Mouse (Mus musculus) embryo, embryonic 11 days (tissue): ENCODE measurements around the gene Crtc3.

ENCODE experiments used
- DNase-seq: peaks from one replicate; pipeline ENCODE4 v3.0.0-alpha.2; 2015

Gene Crtc3

GRCm38 (mm10) chr7:80589054-80589746 lies 99.5 kb downstream of the Crtc3 start:
- no peak for DNase-seq

- DNase-seq, result peak; percentile 44
Measured at GRCm38 (mm10) chr7:80587684-80588083, 101.0 kb downstream of the Crtc3 start.

GRCm38 (mm10) chr7:80586681-80587660 lies 101.7 kb downstream of the Crtc3 start:
- DNase-seq, result peak; percentile 57

- no peak for DNase-seq
Measured at GRCm38 (mm10) chr7:80586161-80586560, 102.5 kb downstream of the Crtc3 start.

- no peak for DNase-seq
Measured at GRCm38 (mm10) chr7:80585380-80585779, 103.3 kb downstream of the Crtc3 start.

- peak; percentile 74 for DNase-seq
Measured at GRCm38 (mm10) chr7:80583981-80584380, 104.7 kb downstream of the Crtc3 start.

GRCm38 (mm10) chr7:80582821-80583451 lies 105.7 kb downstream of the Crtc3 start:
- peak; percentile 24 for DNase-seq

GRCm38 (mm10) chr7:80580368-80580767 lies 108.3 kb downstream of the Crtc3 start:
- peak; percentile 29 for DNase-seq

- DNase-seq, result no peak
Measured at GRCm38 (mm10) chr7:80577417-80577980, 111.2 kb downstream of the Crtc3 start.

GRCm38 (mm10) chr7:80576626-80577025 lies 112.1 kb downstream of the Crtc3 start:
- no peak for DNase-seq

- DNase-seq, result no peak
Measured at GRCm38 (mm10) chr7:80575750-80576149, 112.9 kb downstream of the Crtc3 start.

- no peak for DNase-seq
Measured at GRCm38 (mm10) chr7:80573076-80573475, 115.6 kb downstream of the Crtc3 start.

GRCm38 (mm10) chr7:80567982-80568381 lies 120.7 kb downstream of the Crtc3 start:
- DNase-seq, result no peak

GRCm38 (mm10) chr7:80561931-80562330 lies 126.7 kb downstream of the Crtc3 start:
- DNase-seq, result no peak

GRCm38 (mm10) chr7:80561271-80561670 lies 127.4 kb downstream of the Crtc3 start:
- no peak for DNase-seq

- DNase-seq, result no peak
Measured at GRCm38 (mm10) chr7:80558572-80558971, 130.1 kb downstream of the Crtc3 start.

- no peak for DNase-seq
Measured at GRCm38 (mm10) chr7:80558101-80558500, 130.6 kb downstream of the Crtc3 start.

GRCm38 (mm10) chr7:80557161-80557560 lies 131.5 kb downstream of the Crtc3 start:
- DNase-seq, result no peak

GRCm38 (mm10) chr7:80556166-80556565 lies 132.5 kb downstream of the Crtc3 start:
- DNase-seq, result no peak

GRCm38 (mm10) chr7:80555146-80555545 lies 133.5 kb downstream of the Crtc3 start:
- no peak for DNase-seq

GRCm38 (mm10) chr7:80554180-80555021 lies 134.3 kb downstream of the Crtc3 start:
- DNase-seq, result peak; percentile 23
